Mouse (Mus musculus): ENCODE data around the gene Gm10272.

DNA sequence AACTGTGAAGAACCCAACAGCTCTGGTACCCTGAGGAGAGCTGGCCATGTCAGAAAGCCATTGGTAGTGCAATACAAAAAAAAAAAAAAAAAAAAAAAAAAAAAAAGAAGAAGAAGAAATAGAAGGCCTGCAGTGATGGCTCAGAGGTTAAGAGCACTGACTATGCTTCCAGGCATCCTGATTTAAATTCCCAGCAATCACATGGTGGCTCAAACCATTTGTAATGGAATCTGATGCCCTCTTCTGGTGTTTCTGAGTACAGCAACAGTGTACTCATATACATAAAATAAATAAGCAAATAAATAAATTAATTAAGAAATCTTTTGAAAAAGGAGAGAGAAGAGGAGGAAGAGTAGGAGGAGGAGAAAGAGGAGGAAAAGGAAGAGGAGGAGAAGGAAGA, 47.0 kb downstream of the Gm10272 start:
- peak; percentile 31 for TF ChIP-seq CTCF (IDR thresholded peaks at IDR 0.05)
- TF ChIP-seq POLR2A (IDR thresholded peaks at IDR 0.05; ENCODE audit: insufficient read depth, low read depth, low read length), result no peak
